Mouse (Mus musculus) lung, embryonic 15.5 days (tissue): ENCODE measurements around the gene Agfg1. TPM values are rescaled to one million over a fixed set of nuclear protein-coding genes. Genes with fewer than 3 reads are reported as not detected.

Source experiments
- ATAC-seq: fragments of 200-750 bp; cut with Nextera tagmentation; 2 replicates; pipeline ENCODE4 v1.8.0; 2017; ENCODE audit warnings: moderate number of reproducible peaks, borderline replicate concordance; ENCODE audit not compliant: low FRiP score, low TSS enrichment; ENCODE audit errors: extremely low read depth
- H3K27ac ChIP-seq: fragments of 300-500 bp; sonication (generic); 2 replicates; pipeline ENCODE4 v1.5.1; 2015; ENCODE audit warnings: moderate library complexity, mild to moderate bottlenecking, inconsistent platforms
- H3K27me3 ChIP-seq: fragments of 300-500 bp; sonication (generic); 2 replicates; pipeline ENCODE4 v1.6.1; 2015; ENCODE audit warnings: inconsistent platforms
- H3K36me3 ChIP-seq: fragments of 300-500 bp; sonication (generic); 2 replicates; pipeline ENCODE4 v1.6.1; 2015; ENCODE audit warnings: inconsistent platforms
- H3K4me1 ChIP-seq: fragments of 300-500 bp; sonication (generic); 2 replicates; pipeline ENCODE4 v1.6.1; 2015; ENCODE audit warnings: inconsistent platforms
- H3K4me2 ChIP-seq: fragments of 300-500 bp; sonication (generic); 2 replicates; pipeline ENCODE4 v1.6.1; 2015; ENCODE audit warnings: inconsistent platforms, mild to moderate bottlenecking, moderate library complexity
- H3K4me3 ChIP-seq: fragments of 300-500 bp; sonication (generic); 2 replicates; pipeline ENCODE4 v1.5.1; 2015; ENCODE audit warnings: mild to moderate bottlenecking, inconsistent platforms
- H3K9ac ChIP-seq: fragments of 300-500 bp; sonication (generic); 2 replicates; pipeline ENCODE4 v1.6.1; 2015; ENCODE audit warnings: inconsistent platforms
- H3K9me3 ChIP-seq: fragments of 300-500 bp; sonication (generic); 2 replicates; pipeline ENCODE4 v1.6.1; 2016; ENCODE audit warnings: inconsistent platforms
- WGBS: fragments of 180-500 bp; shearing (Covaris S2); methylation state at CpG from one replicate; pipeline ENCODE4 v1.1.7; 2015; 5-methylcytosine and 5-hydroxymethylcytosine counted together
- polyA plus RNA-seq: library from polyadenylated mRNA; unstranded; fragments of >200 nt; fragmentation: Nextera tagmentation; extraction: Ambion mirVana; gene quantifications from 2 replicates; pipeline ENCODE4 v1.2.1, GENCODE M21; 2015

The Agfg1 gene
- polyA plus RNA-seq, 1 experiment from 2014 or later = 32.3 TPM

DNA sequence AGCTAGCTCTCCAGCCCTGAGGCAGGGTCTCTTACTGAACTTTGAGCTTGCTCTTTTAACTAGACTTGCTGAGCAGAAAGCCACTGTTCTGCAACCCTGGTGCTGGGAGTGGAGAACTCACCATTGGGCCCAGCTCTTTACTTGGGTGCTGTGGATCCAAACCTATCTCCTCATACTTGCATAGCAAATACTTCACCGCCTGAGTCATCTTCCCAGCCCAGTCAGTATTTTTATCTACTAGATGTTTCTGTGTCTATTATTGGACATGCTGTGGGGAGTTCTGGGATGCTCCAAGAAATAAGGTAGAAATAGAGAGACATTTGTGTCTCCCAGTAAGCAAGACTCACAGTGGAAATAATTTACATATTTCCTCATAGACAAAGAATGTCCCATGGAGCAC is 35.2 kb upstream of the Agfg1 start:
- H3K4me1 ChIP-seq = no peaks in the 10 kb centered on the region
- no peaks in the 10 kb centered on the region for H3K36me3 ChIP-seq
- no peak overlapping the region for H3K27ac ChIP-seq
- H3K4me3 ChIP-seq = no peak overlapping the region
- H3K4me2 ChIP-seq = no peak overlapping the region
- no peaks in the 10 kb centered on the region for H3K27me3 ChIP-seq
- ATAC-seq = no peak
- 82% methylated on average over 1 of the region's 1 CpGs for WGBS
- no peaks in the 10 kb centered on the region for H3K9me3 ChIP-seq
- H3K9ac ChIP-seq = no peak overlapping the region

DNA sequence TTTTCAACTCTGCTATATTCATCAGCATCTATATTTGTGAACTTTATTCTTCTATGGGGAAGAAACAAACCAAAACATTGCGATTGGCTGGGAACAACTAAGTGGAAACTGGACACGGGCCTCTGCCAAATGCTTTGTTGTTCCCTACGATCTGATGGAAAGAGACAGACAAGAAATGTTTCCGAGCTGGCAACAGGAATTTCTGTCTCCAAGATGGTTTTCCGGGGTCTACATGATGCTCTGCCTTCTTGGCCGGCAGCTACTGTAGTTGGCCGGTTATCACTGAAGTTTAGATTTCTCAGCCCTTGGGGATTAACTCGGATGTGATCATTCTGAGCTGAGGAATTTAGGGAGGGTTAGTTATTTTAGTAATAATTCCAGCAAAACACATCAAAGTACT is 32.9 kb upstream of the Agfg1 start:
- Histone ChIP-seq H3K9me3 (no peaks in the 10 kb centered on the region), H3K27ac (no peak overlapping the region), H3K36me3 (no peaks in the 10 kb centered on the region), H3K9ac (no peak overlapping the region), H3K4me3 (no peak overlapping the region), H3K4me1 (no peaks in the 10 kb centered on the region), H3K4me2 (no peak overlapping the region), H3K27me3 (no peaks in the 10 kb centered on the region)
- 67% methylated on average over 8 of the region's 8 CpGs for WGBS
- ATAC-seq = no peak

DNA sequence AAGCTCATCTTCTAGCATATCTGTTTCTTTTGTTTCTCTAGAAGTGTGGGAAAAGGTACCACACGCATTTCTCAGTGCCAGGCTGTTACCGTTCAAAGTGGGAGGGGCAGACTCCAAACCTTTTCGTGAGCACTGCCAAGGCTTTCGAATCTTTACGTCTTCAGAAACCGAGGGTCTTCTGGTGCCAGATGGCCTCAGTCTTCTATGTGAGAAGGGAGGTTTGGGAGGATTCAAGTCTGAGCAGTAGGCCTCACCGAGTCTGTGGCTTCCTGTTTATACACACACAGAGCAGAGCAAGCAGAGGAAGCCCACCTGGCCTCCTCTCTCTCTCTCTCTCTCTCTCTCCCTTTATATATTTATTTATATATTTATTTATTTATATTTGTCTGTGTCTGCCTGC is 32.1 kb upstream of the Agfg1 start:
- 73% methylated on average over 7 of the region's 7 CpGs for WGBS
- Histone ChIP-seq H3K36me3 (no peaks in the 10 kb centered on the region), H3K9me3 (no peaks in the 10 kb centered on the region), H3K4me2 (no peak overlapping the region), H3K9ac (no peak overlapping the region), H3K27me3 (no peaks in the 10 kb centered on the region), H3K27ac (no peak overlapping the region), H3K4me3 (no peak overlapping the region), H3K4me1 (no peaks in the 10 kb centered on the region)
- ATAC-seq = no peak

DNA sequence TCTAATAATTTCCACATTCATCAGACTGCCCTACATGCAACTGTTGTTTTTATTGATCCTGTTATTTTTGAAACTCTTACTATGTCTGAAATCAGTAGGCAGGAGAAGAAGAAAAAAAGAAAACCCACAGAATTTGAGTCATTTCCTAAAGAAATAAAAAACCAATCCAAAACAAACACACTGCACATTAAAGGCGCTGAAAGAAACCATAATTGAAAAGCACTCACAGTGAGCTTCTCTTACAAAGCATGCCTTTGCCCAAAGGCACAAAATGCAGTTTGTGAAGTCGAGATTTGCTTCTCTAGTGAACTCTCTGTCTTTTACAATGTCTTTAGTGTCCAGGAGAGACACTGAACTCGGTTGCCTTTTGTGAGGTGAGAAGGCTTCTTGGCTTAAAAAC is 30.7 kb upstream of the Agfg1 start:
- H3K4me1 ChIP-seq = no peaks in the 10 kb centered on the region
- no peak overlapping the region for H3K4me3 ChIP-seq
- H3K4me2 ChIP-seq = no peak overlapping the region
- H3K27me3 ChIP-seq = no peaks in the 10 kb centered on the region
- H3K9me3 ChIP-seq = no peaks in the 10 kb centered on the region
- 56% methylated on average over 3 of the region's 3 CpGs for WGBS
- no peak for ATAC-seq
- no peak overlapping the region for H3K27ac ChIP-seq
- H3K9ac ChIP-seq = no peak overlapping the region
- H3K36me3 ChIP-seq = no peaks in the 10 kb centered on the region

DNA sequence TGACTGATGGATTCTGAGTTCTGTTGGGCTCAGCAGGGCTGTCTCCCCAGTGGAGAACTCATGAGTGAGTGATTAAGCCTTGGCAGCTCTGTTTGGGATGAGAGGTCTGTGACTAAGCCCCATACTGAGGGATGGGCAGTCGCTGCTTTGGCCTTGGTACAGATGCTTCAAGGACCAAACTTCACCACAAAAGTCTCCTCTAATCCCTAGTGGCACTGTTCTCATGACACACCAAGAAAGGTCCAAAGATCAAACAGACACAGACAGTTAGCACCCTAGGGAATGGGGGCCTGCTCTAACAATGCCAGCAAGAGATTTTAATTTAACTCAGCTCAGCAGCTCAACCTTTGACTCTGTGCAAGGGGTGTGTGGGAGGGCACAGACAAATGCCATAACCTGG is 27.5 kb upstream of the Agfg1 start:
- Histone ChIP-seq H3K36me3 (no peaks in the 10 kb centered on the region), H3K4me2 (no peak overlapping the region), H3K4me1 (0 out of 2 replicates have a peak, but pooled peaks cover 4% of the 10 kb centered on the region), H3K4me3 (no peak overlapping the region), H3K27me3 (no peaks in the 10 kb centered on the region), H3K9me3 (no peaks in the 10 kb centered on the region), H3K27ac (no peak overlapping the region), H3K9ac (no peak overlapping the region)
- ATAC-seq = no peak
- WGBS = 62% methylated on average over 1 of the region's 1 CpGs

DNA sequence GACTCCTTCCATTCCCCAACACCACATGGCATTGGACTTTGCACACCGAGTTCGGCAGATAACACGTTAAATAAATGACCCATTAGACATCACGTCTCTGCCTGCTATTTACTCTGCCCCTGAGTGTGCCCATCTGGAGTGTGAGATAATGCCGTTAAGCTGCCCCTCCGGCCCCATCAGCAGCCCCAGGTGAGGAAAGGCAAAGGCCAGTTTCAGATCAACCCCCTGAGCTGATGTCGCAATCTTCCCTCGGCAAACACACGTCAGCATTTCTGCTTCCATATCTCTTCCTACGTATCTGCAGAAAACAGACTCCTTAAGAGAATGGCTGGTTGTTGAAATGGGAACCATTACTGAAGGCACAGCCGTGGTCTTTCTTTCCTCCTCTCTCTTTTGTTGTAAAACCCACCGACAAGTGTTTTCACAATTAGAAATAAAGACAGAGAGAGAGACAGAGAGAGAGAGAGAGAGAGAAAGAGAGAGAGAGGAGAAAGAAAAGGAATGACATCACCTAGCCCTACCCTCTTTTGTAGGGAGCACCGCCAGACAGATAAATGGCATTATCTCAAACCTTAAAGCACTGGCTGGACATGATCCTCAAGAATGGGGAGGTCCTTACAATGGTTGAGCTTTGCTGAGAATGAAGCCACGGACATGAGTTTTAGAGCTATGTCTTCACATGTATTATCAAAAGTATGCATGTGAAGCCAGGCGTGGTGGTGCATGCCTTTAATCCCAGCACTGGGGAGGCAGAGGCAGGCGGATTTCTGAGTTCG is 23.2 kb upstream of the Agfg1 start:
- Histone ChIP-seq H3K27ac (no peak overlapping the region), H3K4me2 (peak overlapping the region; percentile 39; the same call in 1 of the 2 replicates), H3K4me1 (peaks cover 11% of the 10 kb centered on the region), H3K27me3 (no peaks in the 10 kb centered on the region), H3K4me3 (0 out of 2 replicates have a peak overlapping the region, but pooled peaks have one; percentile 13), H3K9me3 (no peaks in the 10 kb centered on the region), H3K36me3 (no peaks in the 10 kb centered on the region), H3K9ac (no peak overlapping the region)
- WGBS = 36% methylated on average over 17 of the region's 17 CpGs
- peak; percentile 40; the same call in 1 of the 2 replicates for ATAC-seq

DNA sequence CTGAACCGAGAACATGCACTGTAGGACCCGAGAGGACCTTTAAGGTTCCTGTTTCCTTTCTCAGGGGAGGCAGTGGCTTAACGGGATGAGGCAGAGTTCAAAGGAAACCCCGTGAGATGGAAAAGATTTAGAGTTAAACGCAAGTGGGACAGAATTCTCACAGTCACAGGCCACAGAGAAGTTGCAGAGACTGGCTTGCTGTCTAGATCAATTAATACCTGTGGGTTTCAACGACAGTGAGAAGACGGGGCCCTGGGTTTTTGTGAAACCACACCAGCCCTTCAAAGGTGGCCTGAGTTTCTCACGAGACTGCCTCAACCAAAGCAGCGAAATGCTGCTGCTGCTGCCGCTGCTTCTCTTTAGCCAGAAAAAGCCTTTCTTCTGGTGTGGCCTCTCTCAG is 19.9 kb upstream of the Agfg1 start:
- H3K9me3 ChIP-seq = no peaks in the 10 kb centered on the region
- no peaks in the 10 kb centered on the region for H3K27me3 ChIP-seq
- no peak overlapping the region for H3K4me2 ChIP-seq
- no peak overlapping the region for H3K9ac ChIP-seq
- WGBS = 61% methylated on average over 10 of the region's 10 CpGs
- H3K27ac ChIP-seq = no peak overlapping the region
- no peak overlapping the region for H3K4me3 ChIP-seq
- no peak for ATAC-seq
- no peaks in the 10 kb centered on the region for H3K36me3 ChIP-seq
- H3K4me1 ChIP-seq = peaks cover 11% of the 10 kb centered on the region

DNA sequence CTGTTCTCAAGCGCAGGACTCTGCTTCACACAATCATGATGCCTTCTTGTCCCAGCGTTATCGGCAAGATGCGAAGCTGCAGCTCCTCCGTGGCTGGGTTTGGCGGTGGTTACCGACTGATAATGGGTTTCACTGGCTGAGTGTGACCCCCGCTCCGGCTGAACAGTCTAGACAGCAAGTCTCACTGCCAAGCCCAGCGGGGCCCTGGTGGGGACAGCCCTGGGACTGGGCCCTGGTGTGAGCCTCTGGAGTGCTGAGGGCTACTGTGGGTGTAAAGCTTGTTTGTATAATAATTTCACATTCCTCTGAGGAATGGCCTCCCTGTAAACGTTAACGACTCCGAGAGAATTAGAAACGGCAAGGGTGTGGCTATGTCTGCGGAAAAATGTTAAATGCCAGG is 19.1 kb upstream of the Agfg1 start:
- peak; percentile 53; the same call in 1 of the 2 replicates for ATAC-seq
- 36% methylated on average over 15 of the region's 15 CpGs for WGBS

DNA sequence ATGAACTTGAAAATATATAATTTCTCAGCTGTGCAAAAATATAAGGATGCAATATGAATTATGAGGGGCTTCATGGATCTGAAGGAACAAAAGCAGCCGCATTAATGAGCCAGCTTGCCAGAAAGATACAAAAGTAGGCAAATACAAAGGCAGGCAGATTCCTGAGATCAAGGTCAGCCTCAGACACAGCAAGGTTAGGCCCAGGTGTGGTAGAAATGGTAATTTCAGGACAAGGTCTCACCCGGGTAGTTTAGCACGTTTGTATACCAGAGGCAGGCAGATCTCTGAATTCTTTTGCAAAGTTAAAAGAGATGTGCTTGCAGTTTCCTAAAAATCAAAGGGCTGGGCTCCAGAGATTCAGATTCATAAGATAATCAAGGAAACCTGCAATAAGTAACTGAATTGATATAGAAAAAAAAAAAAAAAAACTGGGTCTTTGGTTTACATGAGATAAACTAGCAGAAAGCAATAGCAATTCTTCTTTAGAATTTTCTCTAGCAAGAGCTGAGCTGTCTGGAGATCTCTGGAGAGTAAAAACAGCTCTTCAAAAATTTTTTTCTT is 18.6 kb upstream of the Agfg1 start:
- ATAC-seq = no peak
- 72% methylated on average over 3 of the region's 3 CpGs for WGBS
- no peaks in the 10 kb centered on the region for H3K9me3 ChIP-seq
- no peak overlapping the region for H3K4me2 ChIP-seq
- no peak overlapping the region for H3K9ac ChIP-seq
- H3K36me3 ChIP-seq = no peaks in the 10 kb centered on the region
- no peaks in the 10 kb centered on the region for H3K27me3 ChIP-seq
- no peak overlapping the region for H3K4me3 ChIP-seq
- peaks cover 10% of the 10 kb centered on the region for H3K4me1 ChIP-seq
- H3K27ac ChIP-seq = no peak overlapping the region

More for the DNA sequence above, 19.1 kb upstream of the Agfg1 start:
- no peak overlapping the region for H3K27ac ChIP-seq
- no peak overlapping the region for H3K4me3 ChIP-seq
- H3K36me3 ChIP-seq = no peaks in the 10 kb centered on the region
- H3K9me3 ChIP-seq = no peaks in the 10 kb centered on the region
- peak overlapping the region; percentile 35; the same call in 1 of the 2 replicates for H3K4me2 ChIP-seq
- peaks cover 11% of the 10 kb centered on the region for H3K4me1 ChIP-seq
- H3K9ac ChIP-seq = no peak overlapping the region
- H3K27me3 ChIP-seq = no peaks in the 10 kb centered on the region

DNA sequence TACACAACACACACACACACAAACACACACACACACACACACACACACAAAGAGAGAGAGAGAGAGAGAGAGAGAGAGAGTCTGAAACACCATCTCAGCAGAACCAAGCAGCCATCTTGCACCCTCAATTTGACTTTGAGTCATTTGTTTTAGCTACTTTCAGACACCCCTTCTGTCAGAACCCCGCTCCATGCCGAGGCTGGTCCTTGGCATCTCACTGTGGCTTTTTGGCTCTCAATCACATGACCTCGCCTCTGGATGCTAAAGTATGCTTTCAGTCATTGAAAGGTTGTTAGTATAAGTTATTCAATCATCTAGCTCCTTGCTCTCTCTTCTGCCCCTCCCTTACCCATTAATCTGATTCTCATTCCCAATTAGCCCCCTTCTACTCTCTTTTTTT is 17.4 kb upstream of the Agfg1 start:
- Histone ChIP-seq H3K36me3 (no peaks in the 10 kb centered on the region), H3K9me3 (no peaks in the 10 kb centered on the region), H3K27me3 (no peaks in the 10 kb centered on the region), H3K4me1 (peaks cover 7% of the 10 kb centered on the region), H3K9ac (no peak overlapping the region), H3K27ac (no peak overlapping the region), H3K4me3 (no peak overlapping the region), H3K4me2 (no peak overlapping the region)
- WGBS = 63% methylated on average over 3 of the region's 3 CpGs
- no peak for ATAC-seq

DNA sequence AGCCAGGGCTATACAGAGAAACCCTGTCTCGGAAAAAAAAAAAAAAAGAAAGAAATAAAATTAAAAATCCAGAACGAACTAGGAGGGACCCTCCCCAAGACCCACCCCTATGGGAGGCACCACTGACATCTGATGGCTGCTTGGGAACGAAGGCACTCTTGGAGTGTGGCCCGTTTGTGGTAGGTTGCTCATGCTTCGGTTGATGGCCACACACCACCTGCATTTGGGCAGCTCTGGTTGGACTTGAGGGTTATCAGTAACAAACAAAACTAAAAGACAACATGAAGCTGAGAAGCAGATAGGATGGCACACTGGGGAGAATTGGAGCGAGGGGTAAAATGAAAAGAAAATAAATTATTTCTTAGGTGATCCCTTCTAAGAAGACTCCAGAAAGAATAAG is 15.1 kb upstream of the Agfg1 start:
- Histone ChIP-seq H3K27ac (no peak overlapping the region), H3K4me3 (no peak overlapping the region), H3K4me1 (peaks cover 7% of the 10 kb centered on the region), H3K9me3 (no peaks in the 10 kb centered on the region), H3K9ac (no peak overlapping the region), H3K27me3 (no peaks in the 10 kb centered on the region), H3K36me3 (no peaks in the 10 kb centered on the region), H3K4me2 (no peak overlapping the region)
- no peak for ATAC-seq
- WGBS = 74% methylated on average over 6 of the region's 6 CpGs

DNA sequence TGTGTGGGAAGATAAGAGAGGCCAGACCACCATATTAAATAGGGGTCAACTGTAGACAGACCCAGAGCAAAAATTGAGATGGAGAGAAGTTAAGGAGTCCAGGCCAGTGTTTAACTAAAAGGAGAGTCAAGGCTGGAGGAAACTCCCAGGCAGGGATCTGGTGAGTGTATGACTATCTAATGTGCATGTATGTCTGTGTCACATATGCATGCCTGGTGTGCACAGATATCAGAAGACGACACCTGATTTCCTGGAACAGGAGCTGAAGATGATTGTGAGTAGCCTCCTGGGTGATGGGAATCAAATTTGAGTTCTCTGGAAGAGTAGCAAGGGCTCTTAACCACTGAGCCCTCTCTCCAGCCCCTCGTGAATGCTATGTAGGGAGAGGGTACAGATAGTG is 14.0 kb upstream of the Agfg1 start:
- no peak overlapping the region for H3K4me3 ChIP-seq
- peak; percentile 31; the same call in 1 of the 2 replicates for ATAC-seq
- 78% methylated on average over 2 of the region's 2 CpGs for WGBS
- peaks cover 2% of the 10 kb centered on the region for H3K4me1 ChIP-seq
- H3K9me3 ChIP-seq = no peaks in the 10 kb centered on the region
- H3K27ac ChIP-seq = no peak overlapping the region
- H3K4me2 ChIP-seq = no peak overlapping the region
- H3K9ac ChIP-seq = no peak overlapping the region
- no peaks in the 10 kb centered on the region for H3K36me3 ChIP-seq
- no peaks in the 10 kb centered on the region for H3K27me3 ChIP-seq
